Mouse (Mus musculus) mouse trophoblast stem cell (cell line): ENCODE results near the gene Synj1.

Experiments used
- in situ Hi-C, 2 experiments: fragments of 300-500 bp; cut with MseI, MboI; formaldehyde crosslinking; loops; 2 replicates in 1 of 2; 3 replicates in 1 of 2; pipeline ENCODE4 v1.15.1; 2025

Gene Synj1

GRCm38 (mm10) chr16:91010581-91011020 lies 507 bp downstream of the Synj1 start:
- in situ Hi-C loops = no loop called here

- in situ Hi-C loops = no loop called here
These were observed 1.1 kb downstream of the Synj1 start for GRCm38 (mm10) chr16:91009942-91010529.

- in situ Hi-C loops = no loop called here
These were observed 6.1 kb downstream of the Synj1 start for GRCm38 (mm10) chr16:91004915-91005538.

- in situ Hi-C loops = no loop called here
These were observed 10.0 kb downstream of the Synj1 start for GRCm38 (mm10) chr16:91001098-91001497.

GRCm38 (mm10) chr16:90999827-91000226 lies 11.3 kb downstream of the Synj1 start:
- in situ Hi-C loops = no loop called here

GRCm38 (mm10) chr16:90997822-90998221 lies 13.3 kb downstream of the Synj1 start:
- in situ Hi-C loops = no loop called here

GRCm38 (mm10) chr16:90996327-90997243 lies 14.5 kb downstream of the Synj1 start:
- in situ Hi-C loops = no loop called here

- in situ Hi-C loops = no loop called here
These were observed 15.6 kb downstream of the Synj1 start for GRCm38 (mm10) chr16:90995498-90995897.

- in situ Hi-C loops = no loop called here
These were observed 16.1 kb downstream of the Synj1 start for GRCm38 (mm10) chr16:90995023-90995422.

GRCm38 (mm10) chr16:90989162-90989561 lies 21.9 kb downstream of the Synj1 start:
- in situ Hi-C loops = no loop called here

- in situ Hi-C loops = no loop called here
These were observed 22.4 kb downstream of the Synj1 start for GRCm38 (mm10) chr16:90988665-90989064.

GRCm38 (mm10) chr16:90988039-90988438 lies 23.1 kb downstream of the Synj1 start:
- in situ Hi-C loops = no loop called here

GRCm38 (mm10) chr16:90971004-90971403 lies 40.1 kb downstream of the Synj1 start:
- in situ Hi-C loops = no loop called here

GRCm38 (mm10) chr16:90966241-90966640 lies 44.9 kb downstream of the Synj1 start:
- in situ Hi-C loops = no loop called here

- in situ Hi-C loops = no loop called here
These were observed 46.8 kb downstream of the Synj1 start for GRCm38 (mm10) chr16:90964302-90964701.

GRCm38 (mm10) chr16:90963866-90964265 lies 47.2 kb downstream of the Synj1 start:
- in situ Hi-C loops = no loop called here

GRCm38 (mm10) chr16:90963231-90963630 lies 47.9 kb downstream of the Synj1 start:
- in situ Hi-C loops = no loop called here

GRCm38 (mm10) chr16:90958301-90959085 lies 52.6 kb downstream of the Synj1 start:
- in situ Hi-C loops = no loop called here

GRCm38 (mm10) chr16:90955494-90955893 lies 55.6 kb downstream of the Synj1 start:
- in situ Hi-C loops = no loop called here

- in situ Hi-C loops = no loop called here
These were observed 57.3 kb downstream of the Synj1 start for GRCm38 (mm10) chr16:90953770-90954169.

- in situ Hi-C loops = no loop called here
These were observed 58.0 kb downstream of the Synj1 start for GRCm38 (mm10) chr16:90953147-90953546.
